Mouse (Mus musculus) urinary bladder, postnatal 36 days (tissue): ENCODE data around the gene Gp5.
"Not testable (repeated sequence)": the region's sequence is repeated elsewhere in the genome, so short reads cannot be mapped to it uniquely, and the experiment has no call there.

ENCODE experiments used
- DNase-seq, 2 experiments: peaks; one replicate each; pipeline ENCODE4 v3.0.0; 2022; ENCODE audit warnings: low spot score in 2 of 2, mixed read lengths in 1 of 2

Gp5 gene

DNA sequence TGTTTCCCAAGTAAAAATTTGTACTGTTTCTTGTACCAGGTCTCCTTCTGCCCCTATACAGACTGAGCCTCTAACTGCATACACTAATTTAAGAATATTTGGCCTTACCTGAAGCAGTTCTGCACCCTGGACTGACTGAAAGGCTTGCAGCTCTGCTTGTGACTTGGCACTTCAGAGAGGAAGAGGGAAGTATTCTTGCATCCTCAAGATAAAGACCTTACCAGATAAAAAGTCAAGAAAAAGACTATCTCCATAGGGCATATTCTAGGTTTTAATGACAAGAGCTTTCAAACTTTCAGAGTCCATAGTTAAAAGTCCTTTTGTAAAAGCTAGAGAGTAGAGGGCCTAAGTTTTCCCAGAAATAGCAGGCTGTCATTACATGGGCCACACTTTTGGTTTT lies at the start of gene Gp5:
TSS of gene Gp5 (minus strand) at position 133 of the 400 bp plus-strand sequence.
- no peak for DNase-seq

DNA sequence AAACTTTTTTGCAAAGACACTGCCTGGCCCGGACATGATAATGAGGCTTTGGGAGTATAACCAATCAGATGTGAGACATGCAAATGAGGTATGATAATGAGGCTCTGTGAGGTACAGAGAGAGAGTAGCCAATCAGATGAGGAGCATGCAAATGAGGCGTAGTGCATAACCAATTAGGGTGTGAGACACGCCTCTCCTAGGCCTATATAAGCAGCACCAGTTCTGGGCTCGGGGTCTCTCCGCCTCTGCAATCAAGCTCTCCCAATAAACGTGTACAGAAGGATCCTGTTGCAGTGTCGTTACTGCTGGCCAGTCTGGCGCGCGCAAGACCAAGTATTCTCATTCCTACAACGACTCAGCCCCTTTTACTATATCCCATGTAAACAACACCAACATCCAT lies 42.9 kb upstream of the Gp5 start:
- not testable (repeated sequence) for DNase-seq

- no peak for DNase-seq
Measured at GRCm38 (mm10) chr16:30314236-30314635, 3.7 kb upstream of the Gp5 start.

DNA sequence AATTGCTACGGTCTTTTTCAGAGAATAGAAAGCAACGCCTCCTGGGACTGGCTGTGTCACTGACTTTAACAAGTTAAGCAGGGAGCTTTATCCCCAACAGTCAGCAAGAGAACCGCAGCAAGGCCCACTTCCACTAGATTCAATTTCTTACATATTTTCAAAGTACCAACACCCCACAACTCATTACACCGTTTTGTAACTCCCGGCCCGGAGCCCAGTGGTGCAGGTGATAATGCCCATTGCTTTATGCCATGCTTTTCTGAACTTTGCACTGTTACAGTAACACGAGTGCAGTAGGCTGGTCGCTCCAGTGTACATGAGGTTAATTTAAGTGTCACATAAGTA lies 436 bp downstream of the Gp5 start:
- no peak for DNase-seq

DNA sequence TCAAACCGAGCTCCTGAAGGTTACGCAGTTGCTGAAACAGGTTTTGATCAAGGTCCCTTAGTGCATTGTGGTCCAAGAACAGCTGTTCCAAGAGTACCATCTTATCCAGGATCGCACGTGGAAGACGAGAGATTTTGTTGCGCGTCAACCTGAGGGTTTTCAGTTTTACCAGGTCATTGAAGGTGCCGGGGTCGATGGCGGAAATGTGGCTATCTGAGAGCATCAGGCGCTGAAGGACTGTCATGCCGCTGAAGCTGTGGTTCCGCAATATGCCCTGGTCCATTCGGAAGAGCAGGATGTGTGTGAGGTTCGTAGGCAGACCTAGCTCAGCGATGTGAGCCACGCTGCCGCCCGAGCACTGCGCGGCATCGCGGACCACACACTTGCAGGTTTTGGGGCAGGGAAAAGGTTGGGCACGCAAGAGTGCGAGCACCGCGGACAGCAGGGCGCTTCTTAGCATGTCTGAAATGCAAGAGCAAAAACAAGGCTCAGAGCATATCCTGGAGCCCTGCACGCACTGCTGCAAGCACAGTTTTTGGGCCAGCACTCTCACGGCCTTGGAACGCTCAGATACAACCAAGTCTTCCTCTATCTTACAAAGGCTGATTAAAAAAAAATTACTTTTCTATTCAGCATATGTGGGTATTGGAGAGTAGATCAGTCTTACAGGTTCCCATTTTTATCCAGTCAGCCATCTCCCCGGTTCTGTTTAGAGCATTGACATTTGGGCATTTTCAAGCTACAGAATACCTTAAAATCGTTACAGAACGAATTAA lies 996 bp downstream of the Gp5 start:
- DNase-seq, result no peak

- peak; percentile 23 to 26 for DNase-seq
Measured at GRCm38 (mm10) chr16:30308616-30309394, 1.8 kb downstream of the Gp5 start.

DNA sequence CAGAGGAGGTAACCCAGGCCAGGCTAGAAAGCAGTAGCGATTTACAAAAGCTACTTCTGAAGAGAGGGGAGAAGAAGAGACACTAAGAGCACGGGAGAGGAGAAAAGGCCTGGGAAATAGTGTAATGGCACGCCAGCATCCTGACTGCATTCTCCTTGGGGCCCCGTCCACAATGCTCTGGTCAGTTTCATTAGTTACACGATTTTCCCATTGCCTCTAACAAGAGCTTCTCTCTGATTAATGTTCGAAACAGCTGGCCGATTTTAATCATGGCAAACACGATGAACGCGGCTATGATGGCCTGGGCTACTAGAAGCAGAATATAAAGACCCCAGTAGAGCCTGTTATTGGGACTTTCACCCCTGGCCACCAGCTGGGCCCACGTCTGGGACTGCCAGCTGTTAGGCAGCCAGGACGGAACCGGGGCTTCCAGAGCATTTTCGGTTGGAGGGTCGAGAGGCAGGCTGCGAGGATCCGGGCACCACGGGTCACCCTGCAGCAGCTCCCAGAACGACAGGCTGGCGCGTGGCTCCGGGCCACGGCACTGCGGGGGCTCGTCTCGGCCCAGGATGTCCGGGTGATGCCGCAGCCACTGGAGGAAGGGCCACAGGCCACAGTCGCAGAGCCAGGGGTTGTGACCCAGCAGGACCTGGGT lies 2.5 kb downstream of the Gp5 start:
- DNase-seq, result no peak

DNA sequence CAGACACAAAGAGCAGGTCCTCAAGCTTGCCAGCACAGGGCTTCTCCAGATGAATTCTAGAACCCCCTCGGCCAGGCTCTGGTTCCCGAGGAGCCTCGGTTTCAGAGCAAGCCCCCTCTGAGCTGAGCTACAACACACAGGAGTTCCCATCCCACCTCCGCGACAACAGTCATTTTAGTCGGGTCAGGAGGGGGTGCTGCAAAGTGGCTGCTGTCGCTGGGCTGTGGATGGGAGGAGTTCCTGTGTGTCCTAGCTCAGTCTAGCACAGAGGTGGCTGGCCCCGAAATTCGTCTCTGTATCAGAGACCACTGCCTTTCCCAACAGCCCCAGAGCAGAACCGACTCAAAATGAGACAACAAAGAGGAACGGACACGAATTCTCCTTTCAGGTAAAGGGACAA lies 3.3 kb downstream of the Gp5 start:
- no peak for DNase-seq

GRCm38 (mm10) chr16:30306102-30306501 lies 4.5 kb downstream of the Gp5 start:
- no peak for DNase-seq

DNA sequence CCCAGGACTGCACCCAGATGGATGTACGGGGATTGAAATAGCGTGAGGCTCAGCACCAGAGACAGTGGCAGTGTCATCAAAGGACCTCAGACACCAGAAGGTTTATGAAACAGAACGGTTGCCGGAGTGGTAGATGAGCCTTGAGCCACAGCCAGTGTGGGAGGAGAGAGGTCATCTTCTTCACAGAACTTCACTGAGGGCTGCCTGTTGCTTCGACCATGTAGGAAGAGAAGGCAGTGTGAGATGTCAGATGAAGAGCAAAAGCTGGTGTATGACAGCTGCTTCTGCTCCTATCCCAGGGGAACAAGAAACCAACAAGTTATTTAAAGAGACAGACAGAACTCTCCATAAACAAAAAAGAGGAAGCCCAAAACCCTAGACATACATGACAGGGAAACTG lies 6.3 kb downstream of the Gp5 start:
- DNase-seq, result no peak

DNA sequence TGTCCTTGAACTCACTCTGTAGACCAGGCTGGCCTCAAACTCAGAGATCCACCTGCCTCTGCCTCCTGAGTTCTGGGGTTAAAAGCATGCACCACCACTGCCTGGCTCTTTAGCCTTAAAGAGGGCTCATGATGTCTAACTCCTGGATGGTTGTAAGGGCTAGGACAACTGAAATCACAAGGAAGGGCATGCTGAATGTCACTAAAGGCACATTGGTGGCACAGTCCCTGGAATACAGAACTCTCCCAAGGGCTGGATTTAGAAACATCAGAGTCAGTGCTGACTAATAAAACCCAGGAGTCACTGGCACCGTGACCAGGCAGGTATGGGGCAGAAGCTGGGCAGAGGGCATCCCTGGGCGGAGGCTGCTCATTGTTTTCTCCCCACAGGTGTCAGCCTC lies 7.2 kb downstream of the Gp5 start:
- DNase-seq, result no peak

DNA sequence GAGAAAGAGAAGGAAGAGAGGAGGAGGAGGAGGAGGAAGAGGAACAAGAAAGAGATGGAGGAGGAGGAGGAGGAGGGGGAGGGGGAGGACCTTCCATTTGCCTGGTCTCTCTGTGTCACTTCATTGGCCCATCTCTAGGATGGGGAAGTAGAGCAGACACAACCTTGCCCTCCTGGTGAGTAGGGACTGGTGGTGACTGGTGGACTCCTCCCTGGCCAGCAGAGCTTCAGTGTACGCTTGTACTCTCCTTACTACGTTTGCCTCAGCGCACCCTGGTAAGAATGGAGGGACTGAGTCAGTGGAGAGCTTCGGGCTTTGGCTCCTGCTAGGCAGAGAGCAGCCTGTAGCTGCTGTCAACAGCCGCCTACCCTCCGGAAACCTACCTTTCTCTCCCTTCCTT lies 7.9 kb downstream of the Gp5 start:
- no peak for DNase-seq

DNA sequence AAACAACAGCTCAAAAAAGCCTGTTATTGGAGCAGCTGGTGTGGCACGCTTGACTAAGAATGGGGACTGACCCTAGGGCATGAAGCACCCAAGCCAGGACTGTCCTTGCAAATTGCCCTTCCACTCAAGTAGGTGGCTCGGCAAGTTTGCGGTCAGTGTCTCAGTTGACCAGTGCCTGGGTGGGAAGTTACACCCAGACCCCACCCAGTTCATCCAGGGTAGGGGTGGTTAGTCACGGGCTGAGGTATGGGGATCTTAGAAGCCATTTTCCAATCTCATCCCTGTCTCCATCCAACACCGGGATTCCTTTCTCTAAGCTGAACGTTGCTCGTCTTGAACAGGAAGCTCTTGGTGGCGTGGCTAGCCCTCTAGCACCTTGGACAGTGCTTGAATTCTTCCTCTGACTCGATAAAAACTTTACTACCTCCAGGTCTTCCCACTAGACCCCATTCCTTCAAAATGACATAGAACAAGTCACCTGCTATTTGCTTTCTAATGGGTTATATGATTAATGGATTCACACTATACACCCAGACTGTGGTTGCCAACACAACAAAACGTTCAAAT lies 10.8 kb downstream of the Gp5 start:
- no peak for DNase-seq

DNA sequence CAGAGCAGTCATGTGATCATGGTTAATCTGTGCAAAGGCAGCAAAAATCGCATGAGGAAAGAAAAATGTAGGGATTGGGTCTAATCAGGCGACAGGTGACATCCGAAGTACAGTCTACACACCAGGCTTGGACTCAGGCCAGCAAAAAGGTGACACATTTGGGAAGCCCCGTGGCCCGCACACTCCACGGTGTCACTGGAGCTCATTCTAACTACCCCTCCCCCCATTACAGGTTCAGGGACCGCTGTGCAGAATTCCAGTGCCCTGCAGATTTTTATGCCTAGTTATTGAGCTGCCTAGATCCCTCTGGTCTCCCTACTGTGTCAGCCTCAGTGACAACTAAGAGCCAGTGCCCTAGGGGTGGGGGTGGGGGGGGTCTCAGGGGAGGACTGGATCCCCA lies 13.1 kb downstream of the Gp5 start:
- DNase-seq, result no peak

- DNase-seq, result no peak
Measured at GRCm38 (mm10) chr16:30296601-30297275, 13.8 kb downstream of the Gp5 start.

DNA sequence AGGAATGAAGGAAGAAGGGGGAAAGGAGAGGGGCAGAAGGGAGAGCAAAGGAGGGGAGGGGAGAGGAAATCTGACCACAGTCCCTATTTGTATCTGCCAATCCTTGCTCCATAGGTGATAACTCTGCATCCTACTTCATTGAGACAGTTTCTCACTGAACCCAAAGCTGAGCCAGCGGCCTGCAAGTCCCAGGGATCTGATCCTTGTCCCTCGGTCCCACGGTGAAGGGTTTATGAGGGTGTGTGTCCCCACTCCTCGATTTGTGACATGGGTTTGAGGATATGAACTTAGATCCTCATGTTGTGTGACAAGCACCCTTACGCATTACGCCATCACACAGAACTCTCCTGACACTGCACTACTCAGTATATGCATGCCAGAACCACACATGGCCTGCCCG lies 15.5 kb downstream of the Gp5 start:
- no peak for DNase-seq

- no peak for DNase-seq
Measured at GRCm38 (mm10) chr16:30290436-30290835, 20.1 kb downstream of the Gp5 start.

DNA sequence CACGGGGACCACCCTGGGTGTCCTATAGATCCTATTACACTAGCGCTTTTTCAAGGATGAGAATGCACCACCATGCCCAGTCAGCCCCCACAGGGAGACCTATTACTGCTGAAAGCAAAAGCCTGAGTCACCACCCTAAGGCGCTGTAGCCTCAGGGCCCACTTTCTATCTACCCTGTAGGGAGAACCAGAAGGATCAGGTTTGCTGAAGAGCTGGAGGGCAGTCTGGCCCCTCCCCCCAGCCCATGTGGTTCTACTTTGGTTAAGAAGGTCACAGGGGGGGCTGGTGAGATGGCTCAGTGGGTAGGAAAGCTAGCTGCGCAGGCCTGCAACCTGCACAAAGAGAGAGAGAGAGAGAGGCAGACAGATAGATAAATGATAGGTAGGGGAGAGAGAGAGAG lies 24.9 kb downstream of the Gp5 start:
- DNase-seq, result no peak

DNA sequence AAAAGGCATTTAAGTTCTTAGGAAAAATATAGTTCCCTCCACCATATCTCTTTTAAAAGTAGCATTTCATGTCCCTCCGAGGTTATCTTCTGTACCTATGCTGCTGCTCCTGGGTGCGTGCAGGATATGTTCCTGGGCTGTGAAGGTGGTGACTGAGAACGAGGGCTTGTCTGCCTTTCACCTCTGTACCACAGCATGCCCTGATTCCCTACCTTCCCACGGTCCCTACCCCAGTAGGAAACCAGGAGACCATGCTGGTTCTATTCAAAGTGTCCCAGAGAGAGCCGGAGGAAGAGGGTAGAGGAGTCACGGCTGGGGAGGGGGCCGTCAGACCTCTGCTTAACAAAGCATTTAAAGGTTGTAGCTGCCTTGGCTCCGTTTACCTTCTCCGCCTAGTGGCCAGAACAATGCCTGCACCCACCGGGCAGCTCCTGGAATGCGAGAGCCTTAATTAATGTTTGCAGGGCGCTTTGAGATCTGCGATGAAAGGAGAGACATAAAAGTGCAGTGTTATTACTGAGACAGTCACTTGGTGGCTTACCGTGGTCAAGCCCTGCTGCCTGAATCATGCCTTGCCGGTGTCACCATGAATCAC lies 26.7 kb downstream of the Gp5 start:
- DNase-seq, result peak in 1 of 2 experiments; percentile 21

- DNase-seq, result no peak
Measured at GRCm38 (mm10) chr16:30282844-30283495, 27.6 kb downstream of the Gp5 start, which contains the start of gene Lrrc15. Gene Lrrc15, minus strand, starts transcription at chr16:30283256.
